Mouse (Mus musculus): Measurements from ENCODE around the gene Tyw5. TPM values are rescaled to one million over a fixed set of nuclear protein-coding genes. Genes with fewer than 3 reads are reported as not detected.

Tyw5 gene
- total and polyA plus RNA-seq, 3 experiments = 1.5 to 94.2 (median 65.2) TPM

DNA sequence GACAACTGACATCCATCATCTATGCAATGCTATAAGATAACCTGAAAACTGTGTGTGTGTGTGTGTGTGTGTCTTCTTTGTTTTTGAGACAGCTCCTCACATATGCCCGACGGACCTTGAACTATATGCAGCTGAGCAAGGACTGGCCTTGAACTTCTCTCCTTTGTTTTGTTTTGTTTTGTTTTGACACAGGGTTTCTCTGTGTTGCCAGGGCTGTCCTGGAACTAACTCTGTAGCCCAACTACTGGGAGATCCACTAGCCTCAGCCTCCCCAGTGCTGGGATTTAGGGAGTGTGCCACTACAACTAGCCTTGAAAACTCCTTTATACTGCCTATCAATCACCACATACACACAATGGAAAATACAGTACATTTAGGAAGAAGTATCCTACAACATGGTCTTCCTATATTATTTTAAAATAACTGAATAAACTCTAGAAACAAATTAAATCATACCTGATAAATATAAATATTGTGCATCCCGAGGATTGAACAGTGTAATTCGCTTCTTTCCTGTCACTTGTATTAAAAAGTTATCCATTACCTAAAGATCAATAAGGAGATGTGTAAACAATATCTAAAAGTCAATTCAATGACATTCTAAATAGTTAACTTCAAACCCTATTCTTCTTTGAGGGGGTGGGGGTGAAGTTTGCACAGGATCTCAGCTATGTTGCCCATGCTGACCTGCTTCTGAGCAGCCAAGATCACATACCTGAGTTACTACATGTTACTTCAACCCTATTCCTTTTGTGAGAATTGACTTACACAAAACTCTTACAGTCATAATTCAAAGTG, 15.7 kb downstream of the Tyw5 start:
- Histone ChIP-seq H3K4me1 (ENCODE audit: insufficient read depth, low read depth, low read length) (no peaks in the 10 kb centered on the region), H3K27me3 (ENCODE audit: insufficient read depth, low read length) (no peaks in the 10 kb centered on the region), H3K36me3 (replicated peaks) (peaks cover 71% of the 10 kb centered on the region), H3K9me3 (replicated peaks) (no peaks in the 10 kb centered on the region), H3K4me3 (ENCODE audit: low read depth, low read length) (no peak overlapping the region)
- TF ChIP-seq CTCF (IDR thresholded peaks at IDR 0.05; ENCODE audit: low read depth, low read length) = no peak
- TF ChIP-seq POLR2AphosphoS5 (IDR thresholded peaks at IDR 0.05; ENCODE audit: insufficient replicate concordance, low read depth, low read length) = no peak
- no peak for TF ChIP-seq GATA2 (IDR thresholded peaks at IDR 0.05; ENCODE audit: borderline replicate concordance, low read depth, low read length)
- no peak for TF ChIP-seq TAL1 (conservative IDR thresholded peaks at IDR 0.05; ENCODE audit: low read depth, low read length)
- no peak for TF ChIP-seq GATA1 (IDR thresholded peaks at IDR 0.05; ENCODE audit: borderline replicate concordance, low read length)
- ATAC-seq (ENCODE audit: extremely low read depth, insufficient number of reproducible peaks, low FRiP score, poor library complexity, severe bottlenecking) (no peak), DNase-seq (ENCODE audit: low spot score) (no peak)

DNA sequence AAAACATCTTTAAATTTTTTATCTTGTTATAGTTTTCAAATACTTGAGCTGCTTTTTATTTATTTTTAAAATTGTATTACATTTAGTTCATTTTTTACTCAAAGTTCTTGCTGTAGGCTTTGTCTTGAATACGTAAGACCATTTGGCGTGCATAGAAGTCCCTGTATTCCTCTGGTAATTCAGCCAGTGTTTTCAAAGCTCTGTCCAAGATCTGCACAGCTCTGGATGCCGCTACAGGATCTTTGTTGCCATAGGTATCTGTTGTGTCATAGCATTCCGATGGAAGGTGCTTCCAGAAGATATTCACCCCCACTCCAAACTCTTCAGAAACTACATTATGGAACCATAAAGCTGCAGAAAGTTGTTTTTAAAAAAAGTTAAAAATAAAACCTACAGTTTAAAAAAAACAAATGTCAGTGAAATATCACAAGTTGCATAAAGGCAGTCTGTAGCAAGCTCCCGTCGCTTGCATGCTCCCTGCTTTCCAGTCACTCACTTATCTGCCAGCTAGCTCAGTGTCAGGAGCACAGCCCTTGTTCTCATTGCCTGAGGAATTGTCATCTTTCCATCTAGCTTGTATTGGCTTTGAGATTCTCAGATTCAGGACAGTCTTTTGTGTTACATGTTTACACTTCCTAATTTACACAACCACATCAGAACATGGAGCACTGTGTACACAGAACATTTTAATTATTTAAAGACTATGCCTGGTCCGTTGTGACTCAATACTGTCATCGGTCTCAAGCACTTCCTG, 18.3 kb downstream of the Tyw5 start:
- DNase-seq (ENCODE audit: low spot score) (no peak), ATAC-seq (ENCODE audit: extremely low read depth, insufficient number of reproducible peaks, low FRiP score, poor library complexity, severe bottlenecking) (no peak)
- TF ChIP-seq CTCF (IDR thresholded peaks at IDR 0.05; ENCODE audit: low read depth, low read length) (no peak), POLR2AphosphoS5 (IDR thresholded peaks at IDR 0.05; ENCODE audit: insufficient replicate concordance, low read depth, low read length) (no peak), GATA1 (IDR thresholded peaks at IDR 0.05; ENCODE audit: borderline replicate concordance, low read length) (no peak), TAL1 (conservative IDR thresholded peaks at IDR 0.05; ENCODE audit: low read depth, low read length) (no peak), GATA2 (IDR thresholded peaks at IDR 0.05; ENCODE audit: borderline replicate concordance, low read depth, low read length) (no peak)
- no peak overlapping the region for H3K4me3 ChIP-seq (ENCODE audit: low read depth, low read length)
- peaks cover 64% of the 10 kb centered on the region for H3K36me3 ChIP-seq (replicated peaks)
- H3K27me3 ChIP-seq (ENCODE audit: insufficient read depth, low read length) = no peaks in the 10 kb centered on the region
- no peaks in the 10 kb centered on the region for H3K4me1 ChIP-seq (ENCODE audit: insufficient read depth, low read depth, low read length)
- H3K9me3 ChIP-seq (replicated peaks) = no peaks in the 10 kb centered on the region

DNA sequence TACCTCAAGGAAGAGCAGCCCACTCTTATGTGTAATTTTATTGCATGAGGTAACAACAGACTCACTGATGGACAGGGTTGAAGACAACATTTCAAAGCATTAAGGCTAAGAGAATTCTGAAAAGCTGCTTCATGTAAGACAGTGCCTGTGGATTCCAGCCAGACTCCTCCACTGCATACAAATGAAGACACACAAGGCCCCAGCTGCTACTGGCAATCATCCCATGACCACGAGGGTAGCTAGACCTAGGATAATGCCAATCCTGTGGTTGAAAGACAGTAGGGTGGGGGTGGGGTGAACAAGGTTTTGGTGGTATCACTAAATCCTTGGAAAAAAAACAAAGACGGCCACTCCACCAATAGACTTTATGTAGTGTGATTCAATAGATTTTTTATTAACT, 19.0 kb downstream of the Tyw5 start:
- TF ChIP-seq GATA2 (IDR thresholded peaks at IDR 0.05; ENCODE audit: borderline replicate concordance, low read depth, low read length) (no peak), CTCF (IDR thresholded peaks at IDR 0.05; ENCODE audit: low read depth, low read length) (no peak), TAL1 (conservative IDR thresholded peaks at IDR 0.05; ENCODE audit: low read depth, low read length) (no peak), GATA1 (IDR thresholded peaks at IDR 0.05; ENCODE audit: borderline replicate concordance, low read length) (no peak), POLR2AphosphoS5 (IDR thresholded peaks at IDR 0.05; ENCODE audit: insufficient replicate concordance, low read depth, low read length) (no peak)
- DNase-seq (ENCODE audit: low spot score) (no peak), ATAC-seq (ENCODE audit: extremely low read depth, insufficient number of reproducible peaks, low FRiP score, poor library complexity, severe bottlenecking) (no peak)
- Histone ChIP-seq H3K4me3 (ENCODE audit: low read depth, low read length) (no peak overlapping the region), H3K27me3 (ENCODE audit: insufficient read depth, low read length) (no peaks in the 10 kb centered on the region), H3K4me1 (ENCODE audit: insufficient read depth, low read depth, low read length) (no peaks in the 10 kb centered on the region), H3K9me3 (replicated peaks) (no peaks in the 10 kb centered on the region), H3K36me3 (replicated peaks) (peaks cover 59% of the 10 kb centered on the region)

GRCm38 (mm10) chr1:57386519-57386918, 20.4 kb downstream of the Tyw5 start:
- Histone ChIP-seq H3K27me3 (ENCODE audit: insufficient read depth, low read length) (no peaks in the 10 kb centered on the region), H3K9me3 (replicated peaks) (no peaks in the 10 kb centered on the region), H3K36me3 (replicated peaks) (peaks cover 47% of the 10 kb centered on the region), H3K4me3 (ENCODE audit: low read depth, low read length) (no peak overlapping the region), H3K4me1 (ENCODE audit: insufficient read depth, low read depth, low read length) (no peaks in the 10 kb centered on the region)
- ATAC-seq (ENCODE audit: extremely low read depth, insufficient number of reproducible peaks, low FRiP score, poor library complexity, severe bottlenecking) (no peak), DNase-seq (ENCODE audit: low spot score) (no peak)
- TF ChIP-seq GATA1 (IDR thresholded peaks at IDR 0.05; ENCODE audit: borderline replicate concordance, low read length) (no peak), GATA2 (IDR thresholded peaks at IDR 0.05; ENCODE audit: borderline replicate concordance, low read depth, low read length) (no peak), CTCF (IDR thresholded peaks at IDR 0.05; ENCODE audit: low read depth, low read length) (no peak), POLR2AphosphoS5 (IDR thresholded peaks at IDR 0.05; ENCODE audit: insufficient replicate concordance, low read depth, low read length) (no peak), TAL1 (conservative IDR thresholded peaks at IDR 0.05; ENCODE audit: low read depth, low read length) (no peak)

DNA sequence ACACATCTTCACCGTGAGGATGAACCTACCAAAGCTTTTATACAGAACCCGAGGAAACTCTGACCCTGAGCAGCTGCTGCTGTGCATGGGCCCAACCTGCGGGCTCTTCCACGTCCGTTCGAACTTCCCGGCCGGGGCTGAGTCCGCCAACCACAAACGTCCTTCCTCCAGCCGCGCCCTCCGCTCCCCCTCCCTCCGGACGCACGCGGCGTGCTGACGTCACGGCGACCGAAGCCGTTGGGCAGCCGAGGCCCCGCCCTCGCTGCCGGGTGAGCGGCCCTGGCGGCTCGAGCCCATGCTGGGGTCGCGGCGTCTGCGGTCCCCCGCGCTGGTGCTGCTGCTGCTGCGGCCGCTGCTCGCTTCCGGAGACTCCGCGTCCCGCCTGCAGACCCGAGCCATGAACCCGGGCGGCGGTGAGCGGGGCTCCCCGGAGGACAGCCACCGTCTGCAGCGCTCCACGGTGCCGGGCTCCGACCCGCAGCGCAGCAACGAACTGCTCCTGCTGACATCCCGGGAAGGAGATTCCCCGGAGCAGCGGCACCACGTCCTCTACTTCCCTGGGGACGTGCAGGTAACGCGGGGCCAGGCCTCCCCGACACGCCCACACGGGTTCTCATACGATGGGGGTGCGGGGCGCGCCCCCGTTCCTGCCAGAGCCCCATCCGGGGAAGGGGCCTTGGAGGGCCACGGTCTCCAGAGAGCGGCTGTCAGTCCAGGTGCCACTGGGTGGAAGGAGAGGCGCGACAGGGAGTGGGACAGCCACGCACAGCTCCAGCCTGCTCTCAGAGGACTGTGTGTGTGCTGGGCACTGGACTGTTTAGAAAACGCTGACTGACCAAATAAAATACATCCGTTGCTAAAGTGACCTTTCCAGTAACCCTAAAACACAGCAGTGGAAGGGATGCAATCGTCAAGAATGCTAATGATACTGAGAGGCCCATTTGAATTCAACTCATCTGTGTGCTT, 29.2 kb downstream of the Tyw5 start, which contains the start of gene 1700066M21Rik:
1700066M21Rik (plus strand) TSS at position 245 of the 966 bp plus-strand sequence.
- peak; percentile 96 for ATAC-seq (ENCODE audit: extremely low read depth, insufficient number of reproducible peaks, low FRiP score, poor library complexity, severe bottlenecking)

More for the DNA sequence above, 29.2 kb downstream of the Tyw5 start, which contains the start of gene 1700066M21Rik:
- TF ChIP-seq TAL1 (conservative IDR thresholded peaks at IDR 0.05; ENCODE audit: low read depth, low read length) = no peak
- no peak for TF ChIP-seq CTCF (IDR thresholded peaks at IDR 0.05; ENCODE audit: low read depth, low read length)
- Histone ChIP-seq H3K27me3 (ENCODE audit: insufficient read depth, low read length) (no peaks in the 10 kb centered on the region), H3K9me3 (replicated peaks) (no peaks in the 10 kb centered on the region; the same call in 1 of the 2 replicates), H3K36me3 (replicated peaks) (peaks cover 34% of the 10 kb centered on the region), H3K4me3 (ENCODE audit: low read depth, low read length) (peak within 1 kb of the TSS; percentile 95), H3K4me1 (ENCODE audit: insufficient read depth, low read depth, low read length) (peaks cover 37% of the 10 kb centered on the region)
- DNase-seq (ENCODE audit: low spot score) = peak; percentile 94
